Mouse (Mus musculus): Measurements from ENCODE around the gene Ddb1. TPM values are rescaled to one million over a fixed set of nuclear protein-coding genes. Genes with fewer than 3 reads are reported as not detected.
"Not testable (repeated sequence)": the region's sequence is repeated elsewhere in the genome, so short reads cannot be mapped to it uniquely, and the experiment has no call there.

Gene Ddb1
- 120 and 123 TPM in 2 replicates for polyA plus RNA-seq (2012; rRNA removed)

- Histone ChIP-seq H3K27ac (ENCODE audit: insufficient read depth, low read length) (peak within 1 kb of the TSS; percentile 32), H3K4me1 (ENCODE audit: control insufficient read depth, insufficient read depth, low read length) (peaks cover 2% of the 10 kb centered on the region; the same call in 1 of the 2 replicates), H3K4me3 (ENCODE audit: insufficient read depth, low read length) (peak within 1 kb of the TSS; percentile 82)
- TF ChIP-seq POLR2A (IDR thresholded peaks at IDR 0.05; ENCODE audit: extremely low read depth, insufficient read depth, low read length) (peak; percentile 89), CTCF (IDR thresholded peaks at IDR 0.05; ENCODE audit: extremely low read depth, insufficient read depth, low read length) (no peak)
These were observed at the start of gene Ddb1, which contains the start of gene Tkfc for GRCm38 (mm10) chr19:10605293-10605900. Ddb1 (plus strand) TSS chr19:10605327. Tkfc (minus strand) TSS chr19:10605654.

DNA sequence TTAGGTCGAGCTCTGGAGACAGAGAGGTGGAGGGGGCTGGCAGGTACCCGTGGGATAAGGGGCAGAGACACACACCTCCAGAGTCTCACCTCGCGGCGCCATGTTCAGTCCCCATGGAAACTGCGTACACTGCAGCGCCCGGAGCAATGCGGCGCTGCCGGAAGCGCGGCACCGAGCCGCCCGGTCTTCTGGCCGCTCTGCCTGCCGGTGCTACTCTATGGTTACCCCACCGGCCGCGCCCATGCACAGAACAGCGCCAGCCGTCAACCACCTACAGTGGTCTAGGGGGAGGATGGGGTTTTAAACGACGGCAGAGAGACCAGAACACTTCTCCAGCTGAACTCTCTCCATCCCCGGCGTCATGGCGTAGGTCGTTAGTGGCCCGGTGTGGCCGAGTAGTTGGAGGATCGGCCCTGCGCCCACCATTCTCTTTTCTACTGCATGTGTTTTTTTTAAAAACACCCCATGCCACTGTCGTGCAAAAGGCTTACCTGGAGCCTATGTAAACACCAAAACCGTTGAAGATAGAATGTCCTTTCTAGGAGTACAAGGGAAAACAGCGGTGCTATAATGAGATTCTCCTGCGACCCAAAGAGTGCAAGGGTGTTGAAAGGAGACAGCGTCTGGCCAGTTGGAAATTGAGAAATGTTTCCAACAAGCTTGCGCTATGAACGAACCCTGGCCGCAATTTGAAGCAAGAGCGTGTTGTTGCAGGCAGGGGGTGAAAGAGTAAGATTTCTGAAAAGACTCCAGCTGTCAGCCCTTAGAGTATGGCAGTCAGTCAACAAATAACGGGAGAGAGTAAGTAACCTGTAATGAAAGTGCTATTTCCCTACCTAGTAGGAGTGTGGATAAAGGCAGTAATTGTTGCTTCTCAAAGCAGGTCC, 49.3 kb upstream of the Ddb1 start, which contains the start of gene Tmem216:
Gene Tmem216 (minus strand): TSS at position 615 of the 887 bp plus-strand sequence.
- peak; percentile 49; the same call in 1 of the 2 replicates for TF ChIP-seq POLR2A (IDR thresholded peaks at IDR 0.05; ENCODE audit: extremely low read depth, insufficient read depth, low read length)
- TF ChIP-seq CTCF (IDR thresholded peaks at IDR 0.05; ENCODE audit: extremely low read depth, insufficient read depth, low read length) = no peak

DNA sequence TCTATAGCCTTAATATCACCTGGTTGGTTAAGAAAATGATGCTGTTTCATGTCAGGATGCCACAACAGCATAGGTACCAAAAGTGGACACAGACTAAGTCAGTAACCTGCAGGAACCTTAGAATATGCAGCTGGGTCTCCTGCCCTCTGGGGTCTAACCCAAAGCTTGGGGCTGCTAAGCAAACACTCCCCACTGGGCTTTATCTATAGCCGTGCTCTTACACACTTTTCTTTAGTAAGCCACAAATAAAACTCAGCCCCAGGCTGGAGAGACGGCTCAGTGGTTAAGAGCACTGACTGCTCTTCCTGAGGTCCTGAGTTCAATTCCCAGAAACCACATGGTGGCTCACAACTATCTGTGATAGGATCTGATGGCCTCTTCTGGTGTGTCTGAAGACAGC, 48.1 kb upstream of the Ddb1 start:
- no peak overlapping the region for H3K27ac ChIP-seq (ENCODE audit: insufficient read depth, low read length)
- TF ChIP-seq POLR2A (IDR thresholded peaks at IDR 0.05; ENCODE audit: extremely low read depth, insufficient read depth, low read length) (no peak), CTCF (IDR thresholded peaks at IDR 0.05; ENCODE audit: extremely low read depth, insufficient read depth, low read length) (no peak)
- H3K4me3 ChIP-seq (ENCODE audit: insufficient read depth, low read length) = no peak overlapping the region
- H3K4me1 ChIP-seq (ENCODE audit: control insufficient read depth, insufficient read depth, low read length) = no peaks in the 10 kb centered on the region; the same call in 1 of the 2 replicates

More for the DNA sequence above, 49.3 kb upstream of the Ddb1 start, which contains the start of gene Tmem216:
- Histone ChIP-seq H3K27ac (ENCODE audit: insufficient read depth, low read length) (peak within 1 kb of the TSS; percentile 54), H3K4me1 (ENCODE audit: control insufficient read depth, insufficient read depth, low read length) (no peaks in the 10 kb centered on the region; the same call in 1 of the 2 replicates), H3K4me3 (ENCODE audit: insufficient read depth, low read length) (peak within 1 kb of the TSS; percentile 53)

GRCm38 (mm10) chr19:10557430-10557829, 47.7 kb upstream of the Ddb1 start:
- Histone ChIP-seq H3K27ac (ENCODE audit: insufficient read depth, low read length) (no peak overlapping the region), H3K4me1 (ENCODE audit: control insufficient read depth, insufficient read depth, low read length) (no peaks in the 10 kb centered on the region; the same call in 1 of the 2 replicates), H3K4me3 (ENCODE audit: insufficient read depth, low read length) (no peak overlapping the region)
- no peak for TF ChIP-seq CTCF (IDR thresholded peaks at IDR 0.05; ENCODE audit: extremely low read depth, insufficient read depth, low read length)
- TF ChIP-seq POLR2A (IDR thresholded peaks at IDR 0.05; ENCODE audit: extremely low read depth, insufficient read depth, low read length) = no peak

DNA sequence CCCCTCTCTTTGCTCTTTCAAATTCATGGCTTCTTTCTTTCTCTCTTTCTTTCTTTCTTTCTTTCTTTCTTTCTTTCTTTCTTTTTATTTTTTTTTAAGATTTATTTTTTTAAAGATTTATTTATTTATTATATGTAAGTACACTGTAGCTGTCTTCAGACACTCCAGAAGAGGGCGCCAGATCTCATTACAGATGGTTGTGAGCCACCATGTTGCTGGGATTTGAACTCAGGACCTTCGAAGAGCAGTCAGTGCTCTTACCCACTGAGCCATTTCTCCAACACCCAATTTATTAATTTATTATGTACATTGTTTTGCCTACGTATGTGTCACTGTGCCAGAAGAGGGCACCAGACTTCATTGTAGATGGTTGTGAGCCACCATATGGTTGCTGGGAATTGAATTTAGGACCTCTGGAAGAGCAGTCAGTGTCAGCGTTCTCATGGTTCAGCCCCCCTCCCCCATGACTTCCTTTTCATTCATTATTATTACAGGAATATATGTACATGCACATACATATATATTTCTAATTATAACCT, 47.2 kb upstream of the Ddb1 start:
- not testable (repeated sequence) for H3K4me1 ChIP-seq (ENCODE audit: control insufficient read depth, insufficient read depth, low read length); H3K4me3 ChIP-seq (ENCODE audit: insufficient read depth, low read length); H3K27ac ChIP-seq (ENCODE audit: insufficient read depth, low read length)

DNA sequence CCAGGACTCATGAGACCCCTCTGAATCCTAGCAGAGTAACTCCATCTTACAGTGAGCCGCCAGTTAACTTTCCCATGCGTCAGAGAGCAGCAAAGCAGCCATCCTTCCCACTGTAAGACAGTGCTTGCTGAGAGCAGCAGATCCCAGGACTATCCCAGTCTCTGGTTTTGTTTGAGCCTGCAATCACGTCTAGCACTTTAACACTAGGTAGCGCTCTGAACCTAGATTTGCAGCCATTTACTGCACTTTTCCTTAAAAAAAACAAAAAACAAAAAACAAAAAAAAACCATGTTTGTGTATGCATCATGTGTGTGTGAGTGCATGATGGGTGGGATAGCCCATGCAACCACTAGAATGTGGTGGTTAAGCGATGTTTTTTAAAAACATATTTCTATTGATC, 45.0 kb upstream of the Ddb1 start:
- no peak overlapping the region for H3K4me3 ChIP-seq (ENCODE audit: insufficient read depth, low read length)
- H3K4me1 ChIP-seq (ENCODE audit: control insufficient read depth, insufficient read depth, low read length) = no peaks in the 10 kb centered on the region
- no peak overlapping the region for H3K27ac ChIP-seq (ENCODE audit: insufficient read depth, low read length)
- no peak for TF ChIP-seq CTCF (IDR thresholded peaks at IDR 0.05; ENCODE audit: extremely low read depth, insufficient read depth, low read length)
- TF ChIP-seq POLR2A (IDR thresholded peaks at IDR 0.05; ENCODE audit: extremely low read depth, insufficient read depth, low read length) = no peak

GRCm38 (mm10) chr19:10561558-10562314, 43.4 kb upstream of the Ddb1 start:
- no peak overlapping the region for H3K27ac ChIP-seq (ENCODE audit: insufficient read depth, low read length)
- H3K4me1 ChIP-seq (ENCODE audit: control insufficient read depth, insufficient read depth, low read length) = no peaks in the 10 kb centered on the region
- TF ChIP-seq POLR2A (IDR thresholded peaks at IDR 0.05; ENCODE audit: extremely low read depth, insufficient read depth, low read length) (no peak), CTCF (IDR thresholded peaks at IDR 0.05; ENCODE audit: extremely low read depth, insufficient read depth, low read length) (no peak)
- H3K4me3 ChIP-seq (ENCODE audit: insufficient read depth, low read length) = no peak overlapping the region

GRCm38 (mm10) chr19:10562351-10562750, 42.8 kb upstream of the Ddb1 start:
- no peak overlapping the region for H3K4me3 ChIP-seq (ENCODE audit: insufficient read depth, low read length)
- TF ChIP-seq CTCF (IDR thresholded peaks at IDR 0.05; ENCODE audit: extremely low read depth, insufficient read depth, low read length) (no peak), POLR2A (IDR thresholded peaks at IDR 0.05; ENCODE audit: extremely low read depth, insufficient read depth, low read length) (no peak)
- H3K27ac ChIP-seq (ENCODE audit: insufficient read depth, low read length) = no peak overlapping the region
- H3K4me1 ChIP-seq (ENCODE audit: control insufficient read depth, insufficient read depth, low read length) = no peaks in the 10 kb centered on the region

DNA sequence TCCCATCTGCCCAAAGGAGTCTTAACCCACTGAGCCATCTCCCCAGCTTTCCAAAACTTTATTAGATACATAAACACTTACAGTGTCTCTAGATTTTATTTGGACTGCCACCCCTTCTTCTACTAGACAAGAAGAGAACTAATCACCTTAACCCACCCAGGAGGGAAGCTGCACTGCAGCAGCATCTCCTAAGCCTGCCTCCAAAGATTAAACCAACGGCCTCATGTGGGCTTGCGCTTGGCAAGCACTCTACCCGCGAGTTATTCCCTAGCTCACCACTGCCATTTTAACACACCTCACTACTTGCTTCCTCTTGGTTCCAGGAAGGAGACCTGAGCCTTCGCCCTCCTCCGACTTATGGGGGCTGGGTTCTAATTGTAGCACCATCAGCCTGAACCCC, 40.8 kb upstream of the Ddb1 start:
- Histone ChIP-seq H3K4me1 (ENCODE audit: control insufficient read depth, insufficient read depth, low read length) (no peaks in the 10 kb centered on the region), H3K27ac (ENCODE audit: insufficient read depth, low read length) (no peak overlapping the region), H3K4me3 (ENCODE audit: insufficient read depth, low read length) (no peak overlapping the region)
- TF ChIP-seq CTCF (IDR thresholded peaks at IDR 0.05; ENCODE audit: extremely low read depth, insufficient read depth, low read length) (no peak), POLR2A (IDR thresholded peaks at IDR 0.05; ENCODE audit: extremely low read depth, insufficient read depth, low read length) (no peak)
